Mouse (Mus musculus) C3H10T1/2 (cell line): ENCODE data around the gene Olfr606. TPM values are rescaled to one million over a fixed set of nuclear protein-coding genes. Genes with fewer than 3 reads are reported as not detected.

Experiments used
- polyA plus RNA-seq, 2 experiments: library from polyadenylated mRNA; unstranded; fragments of >200 nt; fragmentation: generic; extraction: Trizol; gene quantifications; one replicate each; pipeline ENCODE4 v1.2.1; 2012; ENCODE audit warnings: missing spikeins in 2 of 2

Gene Olfr606
- not detected for polyA plus RNA-seq

GRCm38 (mm10) chr7:103448746-103449145 is at the start of gene Olfr606:
Gene Olfr606, plus strand, starts transcription at chr7:103449046.

GRCm38 (mm10) chr7:103414772-103415171 is 34.1 kb upstream of the Olfr606 start, which contains the start of gene Usp17lc:
Gene Usp17lc, plus strand, starts transcription at chr7:103415072.

GRCm38 (mm10) chr7:103445339-103445738 is 3.5 kb upstream of the Olfr606 start, which contains the start of gene Olfr605:
Gene Olfr605, minus strand, starts transcription at chr7:103445439.

GRCm38 (mm10) chr7:103469577-103469976 is 20.7 kb downstream of the Olfr606 start, which contains the start of gene Olfr608:
Gene Olfr608, plus strand, starts transcription at chr7:103469877.

GRCm38 (mm10) chr7:103497962-103498361 is 49.1 kb downstream of the Olfr606 start, which contains the start of gene Olfr609:
Gene Olfr609, minus strand, starts transcription at chr7:103498062.

Other genes starting within 250 kb of the Olfr606 start
- gene Olfr593, start 237.2 kb upstream of the Olfr606 start, polyA plus RNA-seq: not detected
- not detected for gene Olfr594, start 232.1 kb upstream of the Olfr606 start, polyA plus RNA-seq
- gene Usp17ld, start 196.5 kb upstream of the Olfr606 start, polyA plus RNA-seq: not detected
- not detected for gene Olfr596, start 143.4 kb upstream of the Olfr606 start, polyA plus RNA-seq
- gene Olfr597, start 132.7 kb upstream of the Olfr606 start, polyA plus RNA-seq: not detected
- gene Olfr598, start 125.5 kb upstream of the Olfr606 start, polyA plus RNA-seq: not detected
- not detected for gene Olfr599, start 113.1 kb upstream of the Olfr606 start, polyA plus RNA-seq
- not detected for gene Olfr600, start 99.4 kb upstream of the Olfr606 start, polyA plus RNA-seq
- gene Olfr601, start 86.4 kb upstream of the Olfr606 start, polyA plus RNA-seq: not detected
- not detected for gene Olfr603, start 62.9 kb upstream of the Olfr606 start, polyA plus RNA-seq
- not detected for gene Usp17lc, start 34.0 kb upstream of the Olfr606 start, polyA plus RNA-seq
- not detected for gene Olfr605, start 3.6 kb upstream of the Olfr606 start, polyA plus RNA-seq
- gene Olfr607, start 15.1 kb downstream of the Olfr606 start, polyA plus RNA-seq: not detected
- not detected for gene Olfr608, start 20.8 kb downstream of the Olfr606 start, polyA plus RNA-seq
- gene Olfr609, start 49.0 kb downstream of the Olfr606 start, polyA plus RNA-seq: not detected
- gene Olfr610, start 63.1 kb downstream of the Olfr606 start, polyA plus RNA-seq: not detected
- gene Olfr611, start 71.8 kb downstream of the Olfr606 start, polyA plus RNA-seq: not detected
- gene Olfr612, start 93.7 kb downstream of the Olfr606 start, polyA plus RNA-seq: not detected
- not detected for gene Olfr613, start 99.0 kb downstream of the Olfr606 start, polyA plus RNA-seq
- not detected for gene Olfr615, start 107.0 kb downstream of the Olfr606 start, polyA plus RNA-seq
- gene Olfr616, start 120.1 kb downstream of the Olfr606 start, polyA plus RNA-seq: not detected
- gene Olfr617, start 124.0 kb downstream of the Olfr606 start, polyA plus RNA-seq: not detected
- gene Olfr618, start 141.1 kb downstream of the Olfr606 start, polyA plus RNA-seq: not detected
- gene Olfr619, start 151.5 kb downstream of the Olfr606 start, polyA plus RNA-seq: not detected
- gene Olfr620, start 163.5 kb downstream of the Olfr606 start, polyA plus RNA-seq: not detected
- not detected for gene Olfr622, start 193.7 kb downstream of the Olfr606 start, polyA plus RNA-seq
- not detected for gene Olfr623, start 214.7 kb downstream of the Olfr606 start, polyA plus RNA-seq
- not detected for gene Olfr624, start 222.1 kb downstream of the Olfr606 start, polyA plus RNA-seq
- gene Olfr625-ps1, start 233.7 kb downstream of the Olfr606 start, polyA plus RNA-seq: not detected